Mouse (Mus musculus) testis, adult 2 months (tissue): ENCODE results near the gene Gzmm.

Source experiments
- CTCF ChIP-seq: fragments of 200-500 bp; IDR thresholded peaks from 2 replicates; pipeline ENCODE4 v1.5.1; 2012; ENCODE audit warnings: low read depth, mild to moderate bottlenecking, inconsistent platforms, low read length, moderate library complexity; ENCODE audit not compliant: control insufficient read depth, insufficient read depth, insufficient replicate concordance
- POLR2A ChIP-seq: fragments of 200-500 bp; IDR thresholded peaks from 2 replicates; pipeline ENCODE4 v1.6.1; 2012; ENCODE audit warnings: low read depth, mild to moderate bottlenecking, inconsistent platforms, low read length, moderate library complexity; ENCODE audit not compliant: control insufficient read depth

DNA sequence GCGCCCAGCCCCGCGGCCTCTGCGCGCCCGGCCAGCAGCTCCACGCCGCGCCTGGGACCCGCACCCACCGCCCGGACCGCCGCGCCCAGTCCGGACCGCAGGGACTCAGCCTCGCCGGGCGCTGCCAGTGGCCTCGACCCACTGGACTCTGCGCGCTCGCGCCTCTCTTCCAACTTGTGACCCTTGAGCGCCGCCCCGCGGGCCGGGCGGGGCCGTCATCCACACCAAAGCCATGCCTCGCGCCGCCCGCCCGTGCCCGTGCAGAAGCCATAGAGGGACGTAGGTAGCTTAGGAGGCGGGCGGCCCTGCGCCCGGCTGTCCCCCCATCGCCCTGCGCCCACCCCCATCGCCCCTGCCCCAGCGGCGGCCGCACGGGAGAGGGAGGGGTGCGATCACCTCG lies 46.5 kb downstream of the Gzmm start:
- TF ChIP-seq CTCF (no peak), POLR2A (no peak)
